Mouse (Mus musculus): ENCODE measurements around the gene Dhrs7c. TPM values are rescaled to one million over a fixed set of nuclear protein-coding genes. Genes with fewer than 3 reads are reported as not detected.

Gene Dhrs7c
- polyA plus RNA-seq, 1 experiment from 2014 or later: not detected

DNA sequence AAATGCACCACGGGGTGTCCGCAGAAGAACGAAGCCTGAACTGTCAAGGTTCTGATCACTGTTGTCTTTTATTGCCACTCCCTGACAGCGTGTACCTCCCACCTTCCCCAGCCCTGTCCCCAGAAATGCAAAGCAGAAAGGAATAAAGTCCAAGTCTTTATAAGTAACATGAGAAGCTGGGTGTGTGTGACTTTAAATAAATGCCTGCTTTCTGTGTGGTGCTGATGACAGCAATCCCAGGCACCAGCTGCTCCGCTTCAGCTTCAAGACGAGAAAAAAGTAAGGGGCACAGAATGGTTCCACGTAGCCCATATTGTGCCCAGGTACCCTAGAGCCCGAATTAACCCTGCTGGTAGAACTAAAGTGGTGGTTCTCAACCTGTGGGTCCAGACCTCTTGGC, 3.2 kb downstream of the Dhrs7c start:
- Histone ChIP-seq H3K27me3 (replicated peaks; ENCODE audit: control insufficient read depth, insufficient read depth, low read length) (no peaks in the 10 kb centered on the region), H3K9ac (ENCODE audit: low read depth, low read length) (no peak overlapping the region), H3K4me2 (ENCODE audit: low read length) (no peak overlapping the region), H3K27ac (ENCODE audit: low read depth, low read length) (no peak overlapping the region), H3K9me3 (ENCODE audit: control insufficient read depth, low read length) (no peaks in the 10 kb centered on the region), H3K36me3 (ENCODE audit: control insufficient read depth, insufficient read depth, low read length) (no peaks in the 10 kb centered on the region), H3K4me3 (ENCODE audit: low read length) (no peak overlapping the region), H3K4me1 (ENCODE audit: control insufficient read depth, insufficient read depth, low read depth, low read length) (no peaks in the 10 kb centered on the region)
- 86% methylated on average over 8 of the region's 8 CpGs for WGBS
- no peak for ATAC-seq

DNA sequence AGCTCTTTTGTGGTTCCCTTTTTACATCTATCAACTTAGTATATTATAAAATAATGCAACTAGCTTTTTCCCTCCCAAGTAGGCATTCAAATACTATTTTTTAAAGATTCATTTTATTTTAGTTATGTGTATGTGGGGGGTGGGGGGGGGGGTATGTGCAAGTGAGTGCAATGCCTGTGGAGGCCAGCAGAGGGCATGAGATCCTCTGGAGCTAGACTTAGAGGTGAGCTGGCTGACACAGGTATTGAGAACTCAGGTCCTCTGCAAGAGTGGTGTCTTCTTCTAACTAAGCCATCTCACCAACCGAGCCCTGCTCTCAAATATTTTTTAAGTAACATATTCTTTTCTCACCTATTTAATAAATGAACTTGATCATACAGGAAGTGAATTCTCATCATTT, 7.6 kb downstream of the Dhrs7c start:
- 89% methylated on average over 1 of the region's 1 CpGs for WGBS
- H3K27ac ChIP-seq (ENCODE audit: low read depth, low read length): no peak overlapping the region
- ATAC-seq: no peak

GRCm38 (mm10) chr11:67806832-67807597, 9.0 kb downstream of the Dhrs7c start:
- H3K4me1 ChIP-seq (ENCODE audit: control insufficient read depth, insufficient read depth, low read depth, low read length): no peaks in the 10 kb centered on the region
- no peak overlapping the region for H3K4me2 ChIP-seq (ENCODE audit: low read length)
- no peak overlapping the region for H3K27ac ChIP-seq (ENCODE audit: low read depth, low read length)
- no peak for ATAC-seq
- H3K4me3 ChIP-seq (ENCODE audit: low read length): no peak overlapping the region
- no peaks in the 10 kb centered on the region for H3K36me3 ChIP-seq (ENCODE audit: control insufficient read depth, insufficient read depth, low read length)
- WGBS: 88% methylated on average over 11 of the region's 11 CpGs
- no peaks in the 10 kb centered on the region for H3K27me3 ChIP-seq (replicated peaks; ENCODE audit: control insufficient read depth, insufficient read depth, low read length)
- H3K9ac ChIP-seq (ENCODE audit: low read depth, low read length): no peak overlapping the region
- H3K9me3 ChIP-seq (ENCODE audit: control insufficient read depth, low read length): no peaks in the 10 kb centered on the region

More for the DNA sequence above, 7.6 kb downstream of the Dhrs7c start:
- Histone ChIP-seq H3K27me3 (replicated peaks; ENCODE audit: control insufficient read depth, insufficient read depth, low read length) (no peaks in the 10 kb centered on the region), H3K36me3 (ENCODE audit: control insufficient read depth, insufficient read depth, low read length) (no peaks in the 10 kb centered on the region), H3K9ac (ENCODE audit: low read depth, low read length) (no peak overlapping the region), H3K4me2 (ENCODE audit: low read length) (no peak overlapping the region), H3K9me3 (ENCODE audit: control insufficient read depth, low read length) (no peaks in the 10 kb centered on the region), H3K4me3 (ENCODE audit: low read length) (no peak overlapping the region), H3K4me1 (ENCODE audit: control insufficient read depth, insufficient read depth, low read depth, low read length) (no peaks in the 10 kb centered on the region)

DNA sequence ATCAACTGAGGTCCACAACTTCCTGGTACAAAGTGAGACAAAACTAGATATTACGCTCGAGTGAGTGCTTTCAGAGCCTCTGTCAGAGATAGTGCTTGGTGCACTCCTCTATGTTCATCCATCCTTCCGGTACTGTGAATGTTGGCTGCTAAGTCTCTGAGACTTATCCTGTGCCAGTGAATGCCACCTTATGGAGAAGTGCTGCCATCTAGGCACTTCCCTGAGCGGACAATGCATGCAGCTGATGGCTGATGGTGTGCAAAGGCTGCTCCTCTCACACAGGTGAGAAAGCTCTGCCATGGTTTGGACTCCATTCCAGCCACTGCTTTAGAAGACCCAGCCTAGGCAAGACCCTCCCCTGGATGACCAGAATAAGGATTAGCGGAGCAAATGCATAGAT, 10.1 kb downstream of the Dhrs7c start:
- no peak overlapping the region for H3K4me3 ChIP-seq (ENCODE audit: low read length)
- H3K4me2 ChIP-seq (ENCODE audit: low read length): no peak overlapping the region
- ATAC-seq: no peak
- no peaks in the 10 kb centered on the region for H3K27me3 ChIP-seq (replicated peaks; ENCODE audit: control insufficient read depth, insufficient read depth, low read length)
- WGBS: 72% methylated on average over 5 of the region's 5 CpGs
- H3K9ac ChIP-seq (ENCODE audit: low read depth, low read length): no peak overlapping the region
- no peak overlapping the region for H3K27ac ChIP-seq (ENCODE audit: low read depth, low read length)
- no peaks in the 10 kb centered on the region for H3K4me1 ChIP-seq (ENCODE audit: control insufficient read depth, insufficient read depth, low read depth, low read length)
- no peaks in the 10 kb centered on the region for H3K36me3 ChIP-seq (ENCODE audit: control insufficient read depth, insufficient read depth, low read length)
- H3K9me3 ChIP-seq (ENCODE audit: control insufficient read depth, low read length): no peaks in the 10 kb centered on the region

DNA sequence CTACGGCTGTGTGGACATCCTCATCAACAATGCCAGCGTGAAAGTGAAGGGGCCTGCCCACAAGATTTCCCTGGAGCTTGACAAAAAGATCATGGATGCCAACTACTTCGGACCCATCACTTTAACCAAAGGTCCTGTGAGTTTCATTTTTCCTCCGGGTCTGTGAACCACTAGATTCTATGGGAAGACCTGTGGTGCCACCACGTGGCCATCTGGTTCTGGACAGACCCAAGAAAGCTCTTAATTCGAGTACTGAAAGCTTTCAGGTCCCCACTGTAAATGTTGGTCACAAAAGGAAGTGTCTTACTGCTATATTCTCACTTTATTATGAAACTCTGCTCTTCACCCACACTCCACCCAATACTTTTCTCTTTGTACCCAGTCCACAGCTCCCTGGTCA, 13.5 kb downstream of the Dhrs7c start:
- 81% methylated on average over 6 of the region's 6 CpGs for WGBS
- no peaks in the 10 kb centered on the region for H3K36me3 ChIP-seq (ENCODE audit: control insufficient read depth, insufficient read depth, low read length)
- H3K4me3 ChIP-seq (ENCODE audit: low read length): no peak overlapping the region
- no peak for ATAC-seq
- H3K27ac ChIP-seq (ENCODE audit: low read depth, low read length): no peak overlapping the region
- H3K4me2 ChIP-seq (ENCODE audit: low read length): no peak overlapping the region
- no peak overlapping the region for H3K9ac ChIP-seq (ENCODE audit: low read depth, low read length)
- H3K4me1 ChIP-seq (ENCODE audit: control insufficient read depth, insufficient read depth, low read depth, low read length): no peaks in the 10 kb centered on the region
- H3K9me3 ChIP-seq (ENCODE audit: control insufficient read depth, low read length): no peaks in the 10 kb centered on the region
- no peaks in the 10 kb centered on the region for H3K27me3 ChIP-seq (replicated peaks; ENCODE audit: control insufficient read depth, insufficient read depth, low read length)

GRCm38 (mm10) chr11:67819604-67820003, 21.6 kb downstream of the Dhrs7c start:
- Histone ChIP-seq H3K4me1 (ENCODE audit: control insufficient read depth, insufficient read depth, low read depth, low read length) (peaks cover 6% of the 10 kb centered on the region), H3K9me3 (ENCODE audit: control insufficient read depth, low read length) (no peaks in the 10 kb centered on the region), H3K27ac (ENCODE audit: low read depth, low read length) (no peak overlapping the region), H3K9ac (ENCODE audit: low read depth, low read length) (peak overlapping the region; percentile 57; the same call in 1 of the 2 replicates), H3K4me3 (ENCODE audit: low read length) (no peak overlapping the region), H3K4me2 (ENCODE audit: low read length) (peak overlapping the region; percentile 55), H3K36me3 (ENCODE audit: control insufficient read depth, insufficient read depth, low read length) (no peaks in the 10 kb centered on the region), H3K27me3 (replicated peaks; ENCODE audit: control insufficient read depth, insufficient read depth, low read length) (no peaks in the 10 kb centered on the region)
- 15% methylated on average over 5 of the region's 5 CpGs for WGBS
- ATAC-seq: peak; percentile 48; the same call in 1 of the 2 replicates

DNA sequence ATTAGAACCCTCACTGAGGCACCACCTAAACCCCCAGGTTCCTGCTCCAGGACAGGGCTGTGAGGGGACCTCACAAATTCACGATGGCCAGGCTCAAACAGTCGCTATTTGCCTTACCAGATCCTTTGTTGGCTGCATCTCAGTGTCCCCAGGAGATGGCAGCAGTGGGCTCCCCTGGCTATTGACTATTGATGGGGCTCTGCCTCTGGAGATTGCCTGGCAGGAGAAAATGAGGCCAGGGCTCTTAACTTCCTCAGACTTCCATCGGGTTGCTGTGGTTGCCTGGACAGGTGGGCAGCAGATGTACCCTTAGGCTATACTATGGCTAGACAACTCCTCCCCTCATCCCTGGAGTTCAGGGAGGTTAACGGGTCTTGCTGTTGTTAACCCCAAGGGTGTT, 22.2 kb downstream of the Dhrs7c start:
- Histone ChIP-seq H3K4me1 (ENCODE audit: control insufficient read depth, insufficient read depth, low read depth, low read length) (peaks cover 6% of the 10 kb centered on the region), H3K27me3 (replicated peaks; ENCODE audit: control insufficient read depth, insufficient read depth, low read length) (no peaks in the 10 kb centered on the region), H3K4me2 (ENCODE audit: low read length) (no peak overlapping the region), H3K4me3 (ENCODE audit: low read length) (no peak overlapping the region), H3K36me3 (ENCODE audit: control insufficient read depth, insufficient read depth, low read length) (no peaks in the 10 kb centered on the region), H3K9me3 (ENCODE audit: control insufficient read depth, low read length) (no peaks in the 10 kb centered on the region), H3K9ac (ENCODE audit: low read depth, low read length) (no peak overlapping the region), H3K27ac (ENCODE audit: low read depth, low read length) (no peak overlapping the region)
- 25% methylated on average over 4 of the region's 4 CpGs for WGBS
- no peak for ATAC-seq

DNA sequence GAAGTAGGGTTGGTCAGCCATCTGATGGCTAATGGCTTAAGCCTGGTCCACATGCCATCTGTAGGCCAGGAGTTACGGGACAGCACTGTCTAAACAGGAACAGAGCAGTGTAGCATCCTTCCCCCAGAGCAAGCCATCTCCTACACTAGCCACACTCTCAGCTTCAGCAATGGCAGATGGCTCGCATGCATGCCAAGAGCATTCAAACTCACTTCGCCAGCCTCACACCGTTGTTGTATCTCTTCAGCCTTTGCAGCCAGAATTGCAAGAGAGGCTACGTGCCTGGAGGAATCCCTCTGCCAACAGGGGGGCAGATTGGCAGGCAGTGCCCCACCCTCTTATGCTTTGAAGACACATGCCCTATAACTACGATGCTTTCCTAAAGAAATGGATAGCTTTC, 23.6 kb downstream of the Dhrs7c start:
- Histone ChIP-seq H3K4me2 (ENCODE audit: low read length) (no peak overlapping the region), H3K4me3 (ENCODE audit: low read length) (no peak overlapping the region), H3K27me3 (replicated peaks; ENCODE audit: control insufficient read depth, insufficient read depth, low read length) (no peaks in the 10 kb centered on the region), H3K27ac (ENCODE audit: low read depth, low read length) (no peak overlapping the region), H3K9me3 (ENCODE audit: control insufficient read depth, low read length) (no peaks in the 10 kb centered on the region), H3K9ac (ENCODE audit: low read depth, low read length) (no peak overlapping the region), H3K36me3 (ENCODE audit: control insufficient read depth, insufficient read depth, low read length) (no peaks in the 10 kb centered on the region), H3K4me1 (ENCODE audit: control insufficient read depth, insufficient read depth, low read depth, low read length) (peaks cover 6% of the 10 kb centered on the region)
- ATAC-seq: no peak
- 82% methylated on average over 6 of the region's 6 CpGs for WGBS

- Histone ChIP-seq H3K27me3 (replicated peaks; ENCODE audit: control insufficient read depth, insufficient read depth, low read length) (no peaks in the 10 kb centered on the region), H3K27ac (ENCODE audit: low read depth, low read length) (no peak overlapping the region), H3K9ac (ENCODE audit: low read depth, low read length) (no peak overlapping the region), H3K9me3 (ENCODE audit: control insufficient read depth, low read length) (no peaks in the 10 kb centered on the region), H3K4me3 (ENCODE audit: low read length) (no peak overlapping the region), H3K36me3 (ENCODE audit: control insufficient read depth, insufficient read depth, low read length) (no peaks in the 10 kb centered on the region), H3K4me2 (ENCODE audit: low read length) (no peak overlapping the region), H3K4me1 (ENCODE audit: control insufficient read depth, insufficient read depth, low read depth, low read length) (no peaks in the 10 kb centered on the region)
- no peak for ATAC-seq
- 46% methylated on average over 12 of the region's 12 CpGs for WGBS
Observed at GRCm38 (mm10) chr11:67828360-67829059, 30.5 kb downstream of the Dhrs7c start.

All from hindbrain, embryonic 16.5 days (tissue).